Mouse (Mus musculus) right cerebral cortex, postnatal 25 days (tissue): ENCODE measurements around the gene 4933416C03Rik.

Source experiments
- DNase-seq: peaks from one replicate; pipeline ENCODE4 v3.0.0; 2022

4933416C03Rik gene

GRCm38 (mm10) chr10:116078636-116079035 lies 35.1 kb downstream of the 4933416C03Rik start:
- no peak for DNase-seq

- DNase-seq: no peak
Measured at GRCm38 (mm10) chr10:116075954-116076353, 37.8 kb downstream of the 4933416C03Rik start.
